Mouse (Mus musculus) limb, embryonic 10.5 days (tissue): Measurements from ENCODE around the gene Dnajc3. TPM values are rescaled to one million over a fixed set of nuclear protein-coding genes. Genes with fewer than 3 reads are reported as not detected.
"Not testable (repeated sequence)": the region's sequence is repeated elsewhere in the genome, so short reads cannot be mapped to it uniquely, and the experiment has no call there.

Experiments
- DNase-seq: peaks from one replicate; pipeline ENCODE4 v3.0.0-alpha.2; 2017; ENCODE audit warnings: low spot score
- H3K27ac ChIP-seq: fragments of 300-500 bp; sonication (generic); 2 replicates; pipeline ENCODE4 v1.5.1; 2016; ENCODE audit warnings: mild to moderate bottlenecking
- H3K27me3 ChIP-seq: fragments of 300-500 bp; sonication (generic); 2 replicates; pipeline ENCODE4 v1.6.1; 2016; ENCODE audit warnings: low read depth, mild to moderate bottlenecking; ENCODE audit not compliant: poor library complexity, severe bottlenecking
- H3K36me3 ChIP-seq: fragments of 300-500 bp; sonication (generic); 2 replicates; pipeline ENCODE4 v1.6.1; 2016; ENCODE audit warnings: mild to moderate bottlenecking, moderate library complexity
- H3K4me1 ChIP-seq: fragments of 300-500 bp; sonication (generic); 2 replicates; pipeline ENCODE4 v1.6.1; 2016
- H3K4me3 ChIP-seq: fragments of 300-500 bp; sonication (generic); 2 replicates; pipeline ENCODE4 v1.5.1; 2016; ENCODE audit warnings: mild to moderate bottlenecking, moderate library complexity
- H3K9me3 ChIP-seq: fragments of 300-500 bp; sonication (generic); replicated peaks from 2 replicates; pipeline ENCODE4 v1.6.1; 2016; ENCODE audit warnings: mild to moderate bottlenecking
- WGBS: fragments of 180-500 bp; shearing (Covaris S2); methylation state at CpG from one replicate; pipeline ENCODE4 v1.1.7; 2016; 5-methylcytosine and 5-hydroxymethylcytosine counted together
- polyA plus RNA-seq: library from polyadenylated mRNA; unstranded; fragments of >200 nt; fragmentation: Nextera tagmentation; extraction: Ambion mirVana; gene quantifications from 2 replicates; pipeline ENCODE4 v1.2.1, GENCODE M21; 2016

Gene Dnajc3
- polyA plus RNA-seq, 1 experiment from 2014 or later, result 34.2 TPM

DNA sequence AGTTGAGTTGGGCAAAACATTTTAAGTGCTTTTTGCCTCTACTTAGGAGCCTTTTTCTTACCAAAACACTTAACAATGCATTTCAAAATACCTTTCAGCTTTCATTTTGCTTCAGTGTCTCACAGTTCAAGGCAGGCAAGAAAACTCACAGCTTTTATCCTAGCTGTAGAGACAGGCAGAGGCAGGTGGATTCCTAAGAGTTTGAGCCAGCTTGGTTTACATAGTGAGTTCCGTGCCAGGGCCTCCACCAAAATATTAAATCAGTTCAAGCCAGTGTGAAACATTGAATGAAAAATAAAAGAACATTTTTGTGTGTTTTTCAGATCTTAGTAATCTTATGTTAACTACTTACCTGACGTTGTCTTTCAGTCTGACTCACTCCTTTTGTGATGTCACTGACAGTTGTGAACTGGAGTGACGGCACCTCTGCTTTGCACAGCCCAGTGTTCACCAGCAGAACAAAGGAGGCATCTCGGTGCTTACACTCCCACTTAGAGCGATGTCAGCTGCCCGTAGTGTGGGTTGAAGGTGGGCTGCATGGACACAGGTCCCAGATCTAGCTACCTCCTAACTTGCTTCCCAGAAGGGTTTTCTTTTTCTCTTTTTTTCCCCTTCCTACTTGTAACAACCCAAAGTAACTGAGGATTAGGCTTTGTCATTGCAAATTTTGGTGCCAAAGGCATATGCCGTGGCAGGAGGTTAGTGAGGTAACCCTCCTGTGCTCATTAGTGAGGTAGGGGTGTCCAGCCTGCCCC lies 42.0 kb downstream of the Dnajc3 start:
- Histone ChIP-seq H3K27ac (no peak overlapping the region), H3K4me1 (no peaks in the 10 kb centered on the region), H3K4me3 (no peak overlapping the region), H3K36me3 (peaks cover 82% of the 10 kb centered on the region), H3K9me3 (no peaks in the 10 kb centered on the region), H3K27me3 (no peaks in the 10 kb centered on the region)
- 86% methylated on average over 7 of the region's 7 CpGs for WGBS
- DNase-seq, result no peak

DNA sequence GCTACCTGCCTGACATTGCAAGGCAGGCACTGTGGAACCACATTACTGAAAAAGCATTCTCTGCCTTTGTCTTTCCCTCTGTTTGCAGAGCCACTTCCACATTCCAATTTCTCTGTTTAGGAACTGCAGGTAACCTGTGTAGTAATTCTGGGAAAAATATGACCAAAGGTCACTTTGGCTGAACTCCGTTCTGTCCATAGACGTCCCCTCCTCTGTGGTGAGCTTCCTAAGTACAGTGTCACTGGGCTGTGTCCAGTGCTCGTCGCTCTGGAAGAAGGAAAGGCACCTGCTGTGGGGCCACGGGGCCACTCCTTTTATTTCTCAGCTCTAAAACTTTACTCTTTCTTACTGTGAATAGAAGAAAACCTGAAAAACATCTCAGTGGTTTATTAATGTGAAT lies 42.6 kb downstream of the Dnajc3 start:
- H3K4me3 ChIP-seq, result no peak overlapping the region
- no peak overlapping the region for H3K27ac ChIP-seq
- peaks cover 81% of the 10 kb centered on the region for H3K36me3 ChIP-seq
- no peaks in the 10 kb centered on the region for H3K4me1 ChIP-seq
- DNase-seq, result no peak
- H3K9me3 ChIP-seq, result no peaks in the 10 kb centered on the region
- H3K27me3 ChIP-seq, result no peaks in the 10 kb centered on the region
- 86% methylated on average over 5 of the region's 5 CpGs for WGBS

DNA sequence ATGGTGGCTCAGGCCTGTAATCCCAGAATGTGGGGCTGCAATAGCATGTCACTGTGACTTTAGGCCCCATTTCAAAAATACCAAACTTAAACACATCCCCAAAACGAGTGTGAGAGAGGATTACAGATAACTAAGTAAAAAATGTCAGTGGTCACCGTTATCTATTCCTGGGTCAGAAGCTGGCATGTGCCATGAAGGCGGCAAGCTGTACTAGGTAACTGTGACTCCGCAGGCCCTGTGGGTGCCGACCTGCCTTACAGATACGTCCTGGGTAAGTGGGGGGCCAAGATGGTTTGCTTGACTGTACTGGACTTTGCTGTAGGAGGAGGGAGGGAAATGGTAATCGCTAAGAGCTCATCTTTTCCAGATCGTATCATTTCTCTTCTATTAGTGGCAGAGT lies 43.1 kb downstream of the Dnajc3 start:
- H3K4me3 ChIP-seq, result no peak overlapping the region
- no peak for DNase-seq
- no peaks in the 10 kb centered on the region for H3K4me1 ChIP-seq
- H3K27ac ChIP-seq, result no peak overlapping the region
- 93% methylated on average over 8 of the region's 8 CpGs for WGBS
- H3K27me3 ChIP-seq, result no peaks in the 10 kb centered on the region
- H3K9me3 ChIP-seq, result no peaks in the 10 kb centered on the region
- H3K36me3 ChIP-seq, result peaks cover 76% of the 10 kb centered on the region

DNA sequence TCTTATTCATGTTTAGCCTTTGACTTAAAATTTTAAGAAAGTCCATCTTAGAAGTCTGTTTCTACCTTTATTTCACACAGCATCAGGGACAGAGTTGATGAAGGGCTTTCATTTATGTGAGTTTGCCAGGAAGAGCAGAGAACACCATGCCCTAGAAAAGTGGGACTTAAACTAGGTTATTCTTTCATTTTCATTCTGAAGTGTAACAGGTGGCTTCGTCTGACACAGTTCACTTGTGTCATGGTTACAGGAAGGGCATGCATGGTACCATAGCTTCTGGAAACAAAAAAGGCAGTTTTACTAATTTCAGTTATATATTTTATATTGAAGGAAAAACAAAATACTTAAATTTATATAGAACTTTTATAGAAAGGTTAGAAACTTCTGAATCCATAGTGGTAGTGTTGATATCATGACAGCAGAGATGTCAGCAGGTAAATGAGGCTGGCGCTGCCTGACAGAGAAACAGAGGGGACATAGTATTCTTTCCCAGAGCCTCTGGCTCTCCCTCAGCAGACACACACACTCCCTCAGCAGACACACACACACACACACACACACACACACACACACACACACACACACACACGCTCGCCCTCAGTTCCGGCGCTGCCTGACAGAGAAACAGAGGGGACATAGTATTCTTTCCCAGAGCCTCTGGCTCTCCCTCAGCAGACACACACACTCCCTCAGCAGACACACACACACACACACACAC lies 44.1 kb downstream of the Dnajc3 start:
- not testable (repeated sequence) for H3K27me3 ChIP-seq, H3K4me3 ChIP-seq, H3K27ac ChIP-seq, DNase-seq, H3K9me3 ChIP-seq, H3K4me1 ChIP-seq
- 94% methylated on average over 6 of the region's 6 CpGs for WGBS
- H3K36me3 ChIP-seq, result peaks cover 67% of the 10 kb centered on the region

DNA sequence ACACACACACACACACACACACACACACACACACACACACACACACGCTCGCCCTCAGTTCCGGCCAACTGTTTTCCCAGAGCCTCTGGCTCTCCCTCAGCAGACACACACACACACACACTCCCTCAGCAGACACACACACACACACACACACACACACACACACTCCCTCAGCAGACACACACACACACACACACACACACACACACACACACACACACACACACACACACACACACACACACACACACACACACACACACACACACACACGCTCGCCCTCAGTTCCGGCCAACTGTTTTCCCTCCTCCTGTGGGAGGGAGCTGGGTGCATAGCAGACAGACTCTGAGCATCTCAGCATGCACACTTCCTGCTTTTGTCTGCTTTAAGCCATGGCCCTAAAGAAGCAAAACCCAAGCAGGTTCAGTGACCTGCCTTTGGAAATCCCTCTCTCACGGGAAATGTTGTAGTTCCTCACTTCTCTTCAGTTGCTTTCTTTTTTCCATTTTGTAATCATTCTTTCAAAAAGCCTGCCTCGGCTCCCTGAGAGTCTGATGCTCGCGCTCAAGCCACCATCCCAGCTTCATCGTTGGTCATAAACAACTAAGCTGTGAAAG lies 44.8 kb downstream of the Dnajc3 start:
- WGBS, result 81% methylated on average over 8 of the region's 11 CpGs
- DNase-seq, H3K27me3 ChIP-seq, H3K4me1 ChIP-seq, H3K27ac ChIP-seq, H3K9me3 ChIP-seq, H3K4me3 ChIP-seq: not testable (repeated sequence)
- peaks cover 60% of the 10 kb centered on the region for H3K36me3 ChIP-seq

DNA sequence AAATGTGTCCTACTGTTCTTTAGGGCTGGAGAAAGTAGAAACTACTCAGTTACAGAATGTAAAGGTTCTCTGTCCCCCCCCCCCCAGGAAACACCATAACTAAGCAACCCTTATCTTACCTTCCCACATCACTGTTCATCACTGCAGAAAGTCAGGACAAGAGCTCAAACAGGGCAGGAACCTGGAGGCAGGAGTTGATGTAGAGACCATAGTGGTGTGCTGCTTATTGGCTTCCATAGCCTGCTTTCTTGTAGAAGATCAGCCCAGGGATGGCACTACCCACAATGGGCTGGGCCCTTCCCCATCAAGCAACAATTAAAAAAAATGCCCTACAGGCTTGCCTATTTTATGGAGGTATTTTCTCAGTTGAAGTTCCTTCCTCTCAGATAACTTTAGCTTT lies 45.6 kb downstream of the Dnajc3 start:
- Histone ChIP-seq H3K36me3 (peaks cover 54% of the 10 kb centered on the region), H3K4me1 (no peaks in the 10 kb centered on the region), H3K27ac (no peak overlapping the region), H3K9me3 (no peaks in the 10 kb centered on the region), H3K27me3 (no peaks in the 10 kb centered on the region), H3K4me3 (no peak overlapping the region)
- DNase-seq, result no peak

DNA sequence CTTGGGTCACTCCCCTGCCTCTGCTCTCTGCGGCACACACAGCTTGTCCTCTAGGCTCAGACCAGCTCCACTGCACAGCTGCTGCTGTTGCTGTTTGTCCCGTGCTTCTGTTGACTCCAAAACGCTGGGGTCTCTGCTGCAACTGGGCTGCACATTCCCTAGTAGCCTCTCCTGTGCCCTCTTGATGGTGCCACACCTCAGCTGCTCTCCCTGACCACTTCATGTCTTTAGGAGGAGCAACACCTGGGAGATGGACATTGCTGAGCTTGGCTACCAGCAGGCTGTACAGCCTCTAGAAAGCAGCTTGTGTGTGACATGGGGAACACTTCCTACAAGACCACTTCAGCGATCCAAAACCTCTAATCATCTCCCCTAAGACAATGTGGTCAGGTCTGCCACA lies 46.4 kb downstream of the Dnajc3 start:
- Histone ChIP-seq H3K36me3 (peaks cover 52% of the 10 kb centered on the region), H3K9me3 (no peaks in the 10 kb centered on the region), H3K27ac (no peak overlapping the region), H3K27me3 (no peaks in the 10 kb centered on the region), H3K4me3 (no peak overlapping the region), H3K4me1 (no peaks in the 10 kb centered on the region)
- 87% methylated on average over 4 of the region's 4 CpGs for WGBS
- DNase-seq, result no peak

DNA sequence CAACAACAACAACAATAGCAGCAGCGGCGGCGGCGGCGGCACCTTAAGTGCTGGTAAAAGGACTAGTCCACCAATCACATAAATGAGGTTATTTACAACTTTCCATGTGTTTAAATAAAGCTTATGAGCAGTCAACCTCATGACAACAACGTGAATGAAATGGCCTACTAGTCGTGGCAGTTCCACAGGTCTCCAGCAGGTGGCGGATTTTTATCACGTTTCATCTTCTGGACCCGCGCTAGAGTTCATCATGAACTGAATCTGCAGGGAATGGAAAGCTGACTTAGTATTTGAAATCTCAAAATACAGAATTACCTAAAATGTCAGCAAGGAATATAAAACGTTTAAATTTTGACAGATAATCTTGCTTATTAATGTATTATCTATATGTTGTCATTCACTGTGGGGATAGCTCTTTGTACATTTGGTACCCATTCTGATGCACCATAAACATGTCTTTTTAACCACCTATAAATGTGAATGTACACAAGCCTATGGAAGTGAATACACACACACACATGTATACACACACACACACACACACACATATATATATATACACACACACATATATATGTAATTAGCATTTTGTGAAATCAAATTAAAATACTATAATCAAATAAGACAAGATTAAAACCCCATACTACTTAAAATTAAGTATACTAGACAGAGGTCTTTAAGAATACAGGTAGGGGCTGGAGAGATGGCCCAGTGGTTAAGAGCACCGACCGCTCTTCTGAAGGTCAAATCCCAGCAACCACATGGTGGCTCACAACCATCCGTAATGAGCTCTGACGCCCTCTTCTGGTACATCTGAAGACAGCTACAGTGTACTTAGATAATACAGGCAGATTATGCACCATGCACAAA lies 49.1 kb downstream of the Dnajc3 start:
- Histone ChIP-seq H3K27me3 (no peaks in the 10 kb centered on the region), H3K27ac (no peak overlapping the region), H3K4me3 (no peak overlapping the region), H3K4me1 (no peaks in the 10 kb centered on the region), H3K36me3 (peaks cover 34% of the 10 kb centered on the region), H3K9me3 (no peaks in the 10 kb centered on the region)
- DNase-seq, result peak; percentile 80
- 46% methylated on average over 16 of the region's 16 CpGs for WGBS

DNA sequence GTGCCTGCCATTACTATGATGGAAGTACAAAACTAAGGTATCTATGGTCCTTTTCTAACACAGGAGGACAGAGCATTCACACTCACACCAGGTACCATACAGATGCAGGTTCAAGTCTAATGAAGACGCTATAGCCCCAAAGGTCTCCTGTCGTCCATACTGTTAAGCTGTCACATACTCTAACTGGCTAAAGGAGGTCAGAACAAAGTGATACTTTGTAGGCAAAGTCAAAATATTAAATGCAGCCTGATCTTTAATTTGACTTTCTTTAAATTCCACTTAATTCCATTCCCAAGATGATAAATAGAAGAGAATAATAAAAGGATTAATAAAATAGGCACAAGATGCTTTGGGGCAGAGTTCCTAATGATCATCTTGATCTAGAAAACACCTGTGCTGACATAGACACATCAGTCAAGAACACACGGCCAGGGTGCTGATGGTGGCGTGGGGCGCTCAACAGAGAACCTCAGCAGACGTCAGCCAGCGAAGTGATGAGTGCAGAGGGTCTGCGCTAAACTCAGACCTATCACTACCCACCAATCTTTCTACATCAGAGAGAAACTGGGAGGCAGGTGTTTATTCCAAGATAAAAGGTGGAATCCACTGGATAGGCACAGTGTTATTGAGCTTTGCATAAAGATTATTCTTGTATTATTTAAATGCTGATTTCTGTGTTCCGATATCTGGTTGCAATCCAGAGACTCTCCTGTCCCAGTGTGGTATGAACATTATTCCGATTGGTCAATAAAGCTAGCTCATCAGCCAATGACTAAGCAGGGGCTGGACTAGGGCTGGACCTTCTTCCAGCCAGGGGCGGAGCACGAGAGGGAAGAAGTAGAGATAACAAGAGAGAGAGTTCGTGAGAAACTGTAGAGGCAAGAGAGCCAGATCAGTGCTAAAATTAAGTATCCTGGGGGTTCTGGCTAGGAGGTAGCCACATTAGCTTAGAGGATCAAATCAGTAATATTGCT lies 50.0 kb downstream of the Dnajc3 start:
- Histone ChIP-seq H3K4me1 (no peaks in the 10 kb centered on the region), H3K9me3 (no peaks in the 10 kb centered on the region), H3K36me3 (peaks cover 34% of the 10 kb centered on the region), H3K27me3 (no peaks in the 10 kb centered on the region), H3K27ac (no peak overlapping the region), H3K4me3 (no peak overlapping the region)
- DNase-seq, result no peak
- WGBS, result 49% methylated on average over 13 of the region's 13 CpGs

DNA sequence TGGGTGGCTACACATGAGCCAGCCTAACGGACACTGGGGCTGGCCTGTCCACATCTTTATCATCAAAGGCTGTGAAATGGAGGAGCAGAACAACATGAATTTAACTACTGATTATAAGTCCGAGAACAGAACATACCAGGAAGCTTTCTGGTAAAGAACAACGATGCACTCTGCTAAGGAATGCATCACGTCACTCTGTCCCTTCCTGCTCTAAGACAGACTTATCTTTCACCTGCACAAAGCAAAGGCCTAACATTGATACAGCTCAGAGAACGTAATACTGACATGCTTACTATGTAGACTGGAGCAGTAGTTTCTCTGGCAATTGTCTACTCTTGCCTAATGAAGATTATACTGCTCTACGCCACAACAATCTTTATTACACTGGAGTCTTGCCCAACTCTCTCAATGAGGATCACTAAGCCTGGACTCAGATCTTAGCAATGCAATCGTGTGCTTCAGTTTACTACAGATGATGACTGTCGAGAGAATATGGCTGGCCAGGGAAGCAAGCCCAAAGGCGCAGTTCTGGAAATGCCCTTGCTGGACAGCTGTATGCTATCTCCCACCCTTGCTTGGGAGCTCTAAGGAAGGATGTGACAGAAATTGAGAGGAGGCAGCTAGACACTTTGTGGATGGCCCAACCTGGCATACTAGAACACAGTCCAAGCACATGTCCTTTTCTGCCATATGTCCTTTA lies 57.6 kb downstream of the Dnajc3 start:
- no peaks in the 10 kb centered on the region for H3K9me3 ChIP-seq
- peaks cover 61% of the 10 kb centered on the region for H3K36me3 ChIP-seq
- no peaks in the 10 kb centered on the region for H3K27me3 ChIP-seq
- H3K27ac ChIP-seq, result no peak overlapping the region
- no peak for DNase-seq
- H3K4me1 ChIP-seq, result no peaks in the 10 kb centered on the region
- 93% methylated on average over 9 of the region's 9 CpGs for WGBS
- no peak overlapping the region for H3K4me3 ChIP-seq

DNA sequence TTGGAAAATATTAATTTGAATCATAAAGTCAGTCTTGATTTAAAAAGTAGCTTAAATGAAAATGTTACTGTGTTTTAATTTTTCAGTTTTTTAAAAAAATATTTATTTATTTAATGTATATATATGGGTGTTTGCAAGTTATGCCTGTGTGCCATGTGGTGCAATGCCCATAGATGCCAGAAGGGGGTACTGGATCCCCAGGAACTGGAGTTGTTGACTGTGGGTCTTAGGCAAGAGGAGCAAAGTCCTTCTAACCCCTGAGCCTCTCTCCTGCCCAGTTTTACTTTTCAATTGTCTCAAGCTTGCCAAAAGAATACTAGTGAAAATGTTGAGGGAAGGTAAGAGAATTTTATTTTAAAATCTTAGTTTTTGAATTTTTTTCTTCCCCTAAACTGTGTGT lies 65.5 kb downstream of the Dnajc3 start:
- Histone ChIP-seq H3K36me3 (peaks cover 32% of the 10 kb centered on the region), H3K4me3 (no peak overlapping the region), H3K4me1 (peaks cover 20% of the 10 kb centered on the region), H3K9me3 (no peaks in the 10 kb centered on the region), H3K27me3 (no peaks in the 10 kb centered on the region), H3K27ac (no peak overlapping the region)
- DNase-seq, result no peak
